Mouse (Mus musculus): ENCODE measurements at regions not wholly inside any gene's neighbourhood (a gene's known extent, or its start where the extent isn't known, plus 50 kb on each side); places are given as distances from the start of the nearest gene placed in this dataset.

DNA sequence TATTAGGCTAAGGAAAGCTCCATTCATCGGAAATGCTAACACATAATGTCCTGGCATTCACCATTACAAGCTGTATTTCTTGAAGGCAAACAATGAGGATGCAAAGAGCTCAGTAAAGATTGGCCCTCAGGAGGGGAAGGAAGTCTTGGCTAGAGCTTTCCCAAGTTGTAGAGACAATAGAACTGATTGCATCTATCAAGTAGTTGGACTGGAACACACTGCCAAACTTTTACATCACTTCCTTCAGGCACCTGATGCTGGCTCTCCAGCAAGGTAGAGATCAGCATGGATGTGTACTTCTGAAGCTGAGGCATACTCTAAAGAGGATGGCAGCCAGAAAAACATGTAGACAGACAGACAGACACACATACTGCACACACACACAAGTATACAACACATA lies 234.9 kb upstream of the Tbl1xr1 start:
- H3K4me2 ChIP-seq (replicated peaks), result no peak overlapping the region
- H3K9ac ChIP-seq (replicated peaks), result no peak overlapping the region
- no peaks in the 10 kb centered on the region for H3K36me3 ChIP-seq
- no peak overlapping the region for H3K27ac ChIP-seq
- no peak overlapping the region for H3K4me3 ChIP-seq (replicated peaks)
- 42% methylated on average over 1 of the region's 1 CpGs for WGBS
- peaks cover 9% of the 10 kb centered on the region for H3K4me1 ChIP-seq (replicated peaks)
- H3K27me3 ChIP-seq, result no peaks in the 10 kb centered on the region
- H3K9me3 ChIP-seq, result no peaks in the 10 kb centered on the region
- ATAC-seq, result no peak

DNA sequence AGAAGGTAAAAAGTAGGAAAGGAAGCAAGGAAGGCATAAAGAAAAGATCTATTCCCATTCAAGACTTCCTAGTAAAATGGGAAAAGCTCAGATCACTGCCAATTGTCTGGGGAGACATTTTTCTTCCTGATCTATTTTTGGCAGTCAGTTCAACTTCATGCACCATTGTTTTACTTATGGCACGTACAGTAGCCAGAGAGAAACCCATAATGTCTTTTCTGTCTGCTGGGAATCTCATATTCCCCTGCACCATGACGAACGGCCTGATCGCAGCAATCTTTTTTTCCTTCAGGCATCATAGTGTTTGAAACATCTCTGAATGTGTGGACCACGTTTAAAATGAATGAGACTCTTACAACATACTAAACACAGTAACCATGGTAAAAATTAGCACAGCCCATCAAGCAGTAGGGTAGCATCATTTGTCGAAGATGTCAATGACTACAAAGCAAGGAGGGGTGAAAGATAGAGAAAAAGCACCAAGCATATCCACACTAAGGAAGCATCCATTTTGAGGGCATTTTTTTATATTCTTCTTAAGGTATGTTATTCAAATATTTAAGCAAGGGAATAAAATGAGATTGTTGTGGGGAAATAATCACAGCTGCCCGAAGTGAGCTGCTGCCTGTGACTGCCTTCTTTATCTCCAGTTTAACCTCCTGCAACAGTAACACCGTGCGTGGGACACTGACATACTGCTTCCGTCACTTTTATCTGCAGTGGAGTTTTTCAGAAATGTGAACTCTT lies 233.7 kb upstream of the Tbl1xr1 start:
- Histone ChIP-seq H3K4me2 (replicated peaks) (no peak overlapping the region), H3K27ac (0 out of 2 replicates have a peak overlapping the region, but pooled peaks have one; percentile 6), H3K27me3 (no peaks in the 10 kb centered on the region), H3K9ac (replicated peaks) (no peak overlapping the region), H3K36me3 (no peaks in the 10 kb centered on the region), H3K4me1 (replicated peaks) (peaks cover 9% of the 10 kb centered on the region), H3K4me3 (replicated peaks) (no peak overlapping the region), H3K9me3 (no peaks in the 10 kb centered on the region)
- no peak for ATAC-seq
- WGBS, result 75% methylated on average over 10 of the region's 10 CpGs

DNA sequence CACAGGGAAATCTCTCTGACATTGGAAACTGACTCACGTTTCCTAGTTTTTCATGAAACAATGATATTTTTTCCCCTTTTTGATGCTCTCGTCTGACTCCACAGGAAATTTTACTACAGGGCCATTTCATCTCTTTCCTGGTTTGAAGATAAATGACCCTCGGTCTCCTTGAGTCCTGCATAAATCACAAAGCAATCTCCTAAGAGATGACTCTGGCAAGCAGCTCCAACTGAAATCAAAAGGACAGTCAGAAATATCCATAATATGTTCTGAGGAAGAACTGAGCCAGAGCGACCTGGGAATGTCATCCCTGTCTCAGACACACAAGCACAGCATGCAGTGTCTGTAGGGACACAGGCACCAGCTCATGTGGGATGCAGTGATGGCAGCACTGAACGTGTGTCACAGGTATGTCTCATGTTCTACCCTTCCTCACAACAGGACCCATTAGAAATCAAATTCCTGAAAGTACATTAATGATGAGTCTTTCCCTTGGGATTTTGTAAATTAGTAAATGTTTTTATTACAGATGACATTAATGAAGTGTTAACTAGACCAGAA lies 233.1 kb upstream of the Tbl1xr1 start:
- peaks cover 9% of the 10 kb centered on the region for H3K4me1 ChIP-seq (replicated peaks)
- no peak overlapping the region for H3K9ac ChIP-seq (replicated peaks)
- H3K36me3 ChIP-seq, result no peaks in the 10 kb centered on the region
- no peak for ATAC-seq
- no peaks in the 10 kb centered on the region for H3K9me3 ChIP-seq
- H3K27ac ChIP-seq, result 0 out of 2 replicates have a peak overlapping the region, but pooled peaks have one; percentile 6
- no peaks in the 10 kb centered on the region for H3K27me3 ChIP-seq
- WGBS, result 70% methylated on average over 5 of the region's 5 CpGs
- H3K4me3 ChIP-seq (replicated peaks), result no peak overlapping the region
- no peak overlapping the region for H3K4me2 ChIP-seq (replicated peaks)

- H3K4me2 ChIP-seq (replicated peaks), result no peak overlapping the region
- H3K9me3 ChIP-seq, result no peaks in the 10 kb centered on the region
- no peak overlapping the region for H3K27ac ChIP-seq
- H3K4me1 ChIP-seq (replicated peaks), result no peaks in the 10 kb centered on the region
- no peak overlapping the region for H3K9ac ChIP-seq (replicated peaks)
- WGBS, result 88% methylated on average over 5 of the region's 5 CpGs
- H3K4me3 ChIP-seq (replicated peaks), result no peak overlapping the region
- no peaks in the 10 kb centered on the region for H3K36me3 ChIP-seq
- H3K27me3 ChIP-seq, result no peaks in the 10 kb centered on the region
- ATAC-seq, result no peak
Measured at GRCm38 (mm10) chr3:21849831-21850230, 226.6 kb upstream of the Tbl1xr1 start.

DNA sequence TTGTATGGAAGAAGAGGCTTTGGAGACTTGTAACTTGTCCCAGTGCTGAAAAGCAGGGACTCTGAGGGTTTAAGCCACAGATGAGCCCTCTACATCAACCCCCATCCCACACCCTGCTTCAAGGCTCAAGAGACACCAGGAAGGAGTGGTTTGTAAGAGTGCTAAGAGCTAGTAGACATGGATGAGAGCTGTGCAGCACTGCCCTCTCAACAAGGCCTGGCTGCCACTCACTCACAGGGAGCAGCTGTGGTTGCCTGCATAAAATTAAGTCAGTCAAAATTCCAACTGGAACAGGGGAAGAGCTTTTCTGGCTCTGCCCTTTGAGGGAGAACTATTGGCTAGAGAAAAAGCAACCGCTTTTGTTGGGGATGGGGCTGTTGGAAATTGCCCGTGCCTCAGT lies 225.5 kb upstream of the Tbl1xr1 start:
- H3K36me3 ChIP-seq, result no peaks in the 10 kb centered on the region
- H3K4me1 ChIP-seq (replicated peaks), result no peaks in the 10 kb centered on the region
- WGBS, result 91% methylated on average over 2 of the region's 2 CpGs
- peak; percentile 66; the same call in 1 of the 2 replicates for ATAC-seq
- no peak overlapping the region for H3K4me3 ChIP-seq (replicated peaks)
- H3K9me3 ChIP-seq, result no peaks in the 10 kb centered on the region
- no peak overlapping the region for H3K27ac ChIP-seq
- no peak overlapping the region for H3K9ac ChIP-seq (replicated peaks)
- no peak overlapping the region for H3K4me2 ChIP-seq (replicated peaks)
- H3K27me3 ChIP-seq, result no peaks in the 10 kb centered on the region

DNA sequence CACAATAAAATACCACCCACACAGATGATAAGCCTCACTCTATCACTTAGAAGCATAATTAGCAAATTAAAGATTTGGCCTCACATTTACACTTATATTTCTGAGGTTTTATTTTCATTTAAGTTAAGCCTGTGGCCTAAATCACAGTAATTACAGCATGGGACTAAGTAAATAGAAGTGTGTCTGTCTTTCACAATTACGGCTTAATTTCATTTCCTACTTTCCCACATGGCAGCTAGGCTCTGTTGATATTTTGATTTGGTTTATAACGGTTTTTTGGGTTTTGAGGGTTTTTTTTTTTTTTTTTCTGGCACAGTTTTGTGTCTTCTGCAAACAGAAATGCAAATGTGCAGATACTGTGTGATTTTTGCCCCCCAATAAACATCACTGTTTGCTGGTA lies 222.1 kb upstream of the Tbl1xr1 start:
- H3K27me3 ChIP-seq, result no peaks in the 10 kb centered on the region
- 84% methylated on average over 2 of the region's 2 CpGs for WGBS
- no peak for ATAC-seq
- no peak overlapping the region for H3K4me2 ChIP-seq (replicated peaks)
- no peak overlapping the region for H3K4me3 ChIP-seq (replicated peaks)
- no peak overlapping the region for H3K27ac ChIP-seq
- H3K36me3 ChIP-seq, result no peaks in the 10 kb centered on the region
- no peaks in the 10 kb centered on the region for H3K4me1 ChIP-seq (replicated peaks)
- no peaks in the 10 kb centered on the region for H3K9me3 ChIP-seq
- no peak overlapping the region for H3K9ac ChIP-seq (replicated peaks)

DNA sequence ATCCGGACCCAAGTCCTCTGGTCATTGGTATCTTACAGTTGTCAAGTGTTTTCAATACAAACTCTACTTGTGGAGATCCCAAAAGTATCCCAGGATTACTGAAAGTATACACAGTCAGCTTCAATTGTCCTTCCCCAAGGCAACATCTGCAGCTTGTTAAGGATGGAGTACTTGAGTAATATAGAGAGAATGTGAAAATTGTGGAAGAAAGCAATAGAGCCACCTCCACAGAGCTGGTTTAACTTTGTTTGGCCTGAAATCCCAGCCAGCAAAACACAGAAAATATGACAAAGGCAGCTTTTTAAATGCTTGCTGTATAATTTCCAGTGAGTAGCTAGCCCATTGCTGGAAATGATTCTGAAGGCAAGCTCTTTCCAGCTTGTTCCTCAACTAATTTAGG lies 217.0 kb upstream of the Tbl1xr1 start:
- ATAC-seq, result no peak

DNA sequence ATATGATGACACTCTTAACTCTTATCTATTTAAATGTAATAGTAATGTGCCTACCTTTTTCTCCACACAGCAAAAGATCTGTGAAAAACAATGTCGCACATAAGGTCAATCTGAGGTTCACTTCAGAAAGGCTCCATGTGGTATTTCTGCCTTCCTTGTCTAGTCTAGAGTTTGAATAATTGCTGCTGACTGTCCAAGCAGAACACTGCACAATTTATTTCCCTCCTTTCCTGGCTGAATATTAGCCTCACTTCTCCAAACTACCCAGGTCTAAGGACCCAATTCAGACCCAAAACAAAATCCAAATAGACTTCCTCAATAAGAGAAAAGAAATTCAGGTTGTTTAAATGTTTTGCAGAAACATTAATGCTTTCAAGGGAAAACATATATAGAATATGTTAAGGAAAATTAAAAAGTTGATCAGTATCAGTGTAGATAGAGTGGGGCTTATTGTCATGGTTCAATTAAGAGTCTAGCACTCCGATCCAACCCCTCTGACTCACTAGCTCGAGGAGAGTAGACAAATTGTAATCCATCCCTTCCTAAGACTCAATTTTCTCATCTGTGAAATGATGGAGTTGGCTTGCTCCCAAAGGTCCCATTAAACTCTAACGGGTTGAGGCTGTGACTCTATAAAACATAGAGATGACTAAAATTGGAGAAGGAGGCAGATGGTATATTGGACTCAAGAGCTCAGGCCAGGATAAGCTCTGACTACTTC lies 215.4 kb upstream of the Tbl1xr1 start:
- no peak for ATAC-seq
- Histone ChIP-seq H3K27ac (no peak overlapping the region), H3K4me2 (replicated peaks) (no peak overlapping the region), H3K4me3 (replicated peaks) (no peak overlapping the region), H3K36me3 (no peaks in the 10 kb centered on the region), H3K9me3 (no peaks in the 10 kb centered on the region), H3K27me3 (no peaks in the 10 kb centered on the region), H3K9ac (replicated peaks) (no peak overlapping the region), H3K4me1 (replicated peaks) (no peaks in the 10 kb centered on the region)
- 80% methylated on average over 4 of the region's 4 CpGs for WGBS

More for the DNA sequence above, 217.0 kb upstream of the Tbl1xr1 start:
- WGBS, result 92% methylated on average over 1 of the region's 1 CpGs
- no peak overlapping the region for H3K4me3 ChIP-seq (replicated peaks)
- H3K9ac ChIP-seq (replicated peaks), result no peak overlapping the region
- no peak overlapping the region for H3K4me2 ChIP-seq (replicated peaks)
- no peaks in the 10 kb centered on the region for H3K4me1 ChIP-seq (replicated peaks)
- H3K27me3 ChIP-seq, result no peaks in the 10 kb centered on the region
- H3K27ac ChIP-seq, result no peak overlapping the region
- no peaks in the 10 kb centered on the region for H3K9me3 ChIP-seq
- H3K36me3 ChIP-seq, result no peaks in the 10 kb centered on the region

- H3K36me3 ChIP-seq, result no peaks in the 10 kb centered on the region
- no peaks in the 10 kb centered on the region for H3K27me3 ChIP-seq
- ATAC-seq, result no peak
- WGBS, result 93% methylated on average over 4 of the region's 4 CpGs
- no peak overlapping the region for H3K4me3 ChIP-seq (replicated peaks)
- H3K27ac ChIP-seq, result no peak overlapping the region
- H3K9ac ChIP-seq (replicated peaks), result no peak overlapping the region
- no peaks in the 10 kb centered on the region for H3K4me1 ChIP-seq (replicated peaks)
- no peaks in the 10 kb centered on the region for H3K9me3 ChIP-seq
- no peak overlapping the region for H3K4me2 ChIP-seq (replicated peaks)
Measured at GRCm38 (mm10) chr3:21861636-21861970, 214.8 kb upstream of the Tbl1xr1 start.

DNA sequence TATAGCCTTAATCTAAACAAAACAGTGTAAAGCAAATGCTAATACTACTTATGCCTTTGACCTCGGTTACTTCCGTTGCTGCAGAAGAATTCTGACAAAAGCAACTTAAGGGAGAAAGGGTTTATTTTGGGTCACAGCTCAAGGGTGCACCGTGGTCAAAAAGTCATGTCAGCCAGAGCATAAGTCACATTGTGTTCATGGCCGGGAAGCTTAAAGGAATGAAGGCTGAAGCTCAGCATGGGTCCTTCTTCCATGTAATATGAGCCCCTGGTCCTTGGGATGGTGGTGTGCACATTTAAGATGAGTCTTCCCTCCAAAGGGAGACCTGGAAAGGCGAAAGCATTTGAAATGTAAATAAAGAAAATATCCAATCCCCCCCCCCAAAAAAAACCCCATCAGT lies 212.1 kb upstream of the Tbl1xr1 start:
- WGBS, result 50% methylated on average over 5 of the region's 5 CpGs
- no peaks in the 10 kb centered on the region for H3K9me3 ChIP-seq
- H3K4me2 ChIP-seq (replicated peaks), result no peak overlapping the region
- no peaks in the 10 kb centered on the region for H3K27me3 ChIP-seq
- no peaks in the 10 kb centered on the region for H3K36me3 ChIP-seq
- no peak overlapping the region for H3K9ac ChIP-seq (replicated peaks)
- no peak overlapping the region for H3K27ac ChIP-seq
- no peaks in the 10 kb centered on the region for H3K4me1 ChIP-seq (replicated peaks)
- no peak overlapping the region for H3K4me3 ChIP-seq (replicated peaks)
- no peak for ATAC-seq

DNA sequence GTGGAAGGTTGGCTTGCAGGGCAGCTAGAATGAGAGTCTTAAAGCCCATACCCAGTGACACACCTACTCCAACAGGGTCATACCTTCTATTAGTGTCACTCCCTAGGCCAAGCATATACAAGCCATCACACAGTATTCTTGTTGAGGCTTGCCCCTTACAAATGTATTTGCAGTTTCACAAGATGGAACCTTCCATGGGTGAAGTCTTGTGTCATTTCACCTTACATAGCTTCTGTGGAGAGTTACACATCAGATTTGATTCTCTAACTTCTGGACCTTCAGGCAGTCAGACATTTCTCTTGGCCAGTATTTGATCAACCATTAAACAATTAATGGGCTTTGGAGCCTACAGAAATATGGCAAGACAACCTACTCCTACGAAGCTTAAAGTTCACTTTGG lies 210.6 kb upstream of the Tbl1xr1 start:
- Histone ChIP-seq H3K9ac (replicated peaks) (no peak overlapping the region), H3K27me3 (no peaks in the 10 kb centered on the region), H3K36me3 (no peaks in the 10 kb centered on the region), H3K27ac (no peak overlapping the region), H3K9me3 (no peaks in the 10 kb centered on the region), H3K4me2 (replicated peaks) (no peak overlapping the region), H3K4me1 (replicated peaks) (no peaks in the 10 kb centered on the region), H3K4me3 (replicated peaks) (no peak overlapping the region)
- WGBS, result 91% methylated on average over 1 of the region's 1 CpGs
- ATAC-seq, result no peak

DNA sequence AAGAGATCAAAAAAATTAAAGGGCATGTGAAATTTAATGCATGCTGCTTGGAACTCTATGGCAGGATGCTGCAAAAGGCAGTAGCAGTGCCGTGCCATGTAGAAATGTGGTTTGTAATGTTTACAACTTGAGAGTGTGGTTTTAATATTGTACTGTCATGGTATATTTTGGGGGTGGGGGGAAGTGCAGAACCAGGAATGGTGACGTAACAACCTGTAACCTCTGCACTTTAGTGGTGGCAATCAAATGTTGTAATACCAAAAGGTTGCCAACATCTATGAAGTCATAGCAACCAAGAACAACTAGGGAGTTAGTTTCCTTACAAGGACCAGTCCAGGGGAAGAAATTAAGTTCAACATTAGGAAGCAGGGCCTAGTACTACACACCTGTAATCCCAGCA lies 198.1 kb upstream of the Tbl1xr1 start:
- H3K4me1 ChIP-seq (replicated peaks), result no peaks in the 10 kb centered on the region
- no peaks in the 10 kb centered on the region for H3K36me3 ChIP-seq
- no peak overlapping the region for H3K9ac ChIP-seq (replicated peaks)
- no peak overlapping the region for H3K4me2 ChIP-seq (replicated peaks)
- H3K27ac ChIP-seq, result no peak overlapping the region
- no peaks in the 10 kb centered on the region for H3K9me3 ChIP-seq
- no peaks in the 10 kb centered on the region for H3K27me3 ChIP-seq
- no peak overlapping the region for H3K4me3 ChIP-seq (replicated peaks)
- 83% methylated on average over 2 of the region's 2 CpGs for WGBS
- no peak for ATAC-seq
